Mouse (Mus musculus) hindbrain, embryonic 16.5 days (tissue): Measurements from ENCODE around the gene Calr4. TPM values are rescaled to one million over a fixed set of nuclear protein-coding genes. Genes with fewer than 3 reads are reported as not detected.

Source experiments
- ATAC-seq: fragments of 200-750 bp; cut with Nextera tagmentation; 2 replicates; pipeline ENCODE4 v1.8.0; 2017; ENCODE audit warnings: moderate TSS enrichment, moderate library complexity
- H3K27ac ChIP-seq: fragments of 300-500 bp; sonication (generic); 2 replicates; pipeline ENCODE4 v1.5.1; 2014; ENCODE audit warnings: low read depth, mild to moderate bottlenecking, control low read depth, low read length, moderate library complexity
- H3K27me3 ChIP-seq: fragments of 300-500 bp; sonication (generic); replicated peaks from 2 replicates; pipeline ENCODE4 v1.6.1; 2014; ENCODE audit warnings: low read length; ENCODE audit not compliant: control insufficient read depth, insufficient read depth
- H3K36me3 ChIP-seq: fragments of 300-500 bp; sonication (generic); 2 replicates; pipeline ENCODE4 v1.6.1; 2014; ENCODE audit warnings: mild to moderate bottlenecking, low read length, moderate library complexity, mixed read lengths; ENCODE audit not compliant: control insufficient read depth, insufficient read depth
- H3K4me1 ChIP-seq: fragments of 300-500 bp; sonication (generic); 2 replicates; pipeline ENCODE4 v1.6.1; 2014; ENCODE audit warnings: low read depth, low read length; ENCODE audit not compliant: control insufficient read depth, insufficient read depth
- H3K4me2 ChIP-seq: fragments of 300-500 bp; sonication (generic); 2 replicates; pipeline ENCODE4 v1.6.1; 2014; ENCODE audit warnings: mild to moderate bottlenecking, low read length, control low read depth, moderate library complexity
- H3K4me3 ChIP-seq: fragments of 300-500 bp; sonication (generic); 2 replicates; pipeline ENCODE4 v1.5.1; 2014; ENCODE audit warnings: mild to moderate bottlenecking, low read length, control low read depth, moderate library complexity
- H3K9ac ChIP-seq: fragments of 300-500 bp; sonication (generic); 2 replicates; pipeline ENCODE4 v1.6.1; 2014; ENCODE audit warnings: low read depth, mild to moderate bottlenecking, control low read depth, low read length, moderate library complexity
- H3K9me3 ChIP-seq: fragments of 300-500 bp; sonication (generic); 2 replicates; pipeline ENCODE4 v1.6.1; 2014; ENCODE audit warnings: mild to moderate bottlenecking, low read length, moderate library complexity; ENCODE audit not compliant: control insufficient read depth
- WGBS: fragments of 180-500 bp; shearing (Covaris S2); extraction: QIAGEN DNeasy Blood & Tissue Kit; methylation state at CpG from one replicate; pipeline ENCODE4 v1.1.7; 2014; 5-methylcytosine and 5-hydroxymethylcytosine counted together
- polyA plus RNA-seq: library from polyadenylated mRNA; unstranded; fragments of >200 nt; fragmentation: Nextera tagmentation; extraction: Ambion mirVana; gene quantifications from 2 replicates; pipeline ENCODE4 v1.2.1, GENCODE M21; 2015

The Calr4 gene
- polyA plus RNA-seq, 1 experiment from 2014 or later = 1.7 TPM

- Histone ChIP-seq H3K4me1 (no peaks in the 10 kb centered on the region; the same call in 1 of the 2 replicates), H3K27ac (peak overlapping the region; percentile 65), H3K4me2 (no peak overlapping the region), H3K36me3 (no peaks in the 10 kb centered on the region), H3K9me3 (no peaks in the 10 kb centered on the region), H3K4me3 (no peak overlapping the region), H3K9ac (no peak overlapping the region), H3K27me3 (no peaks in the 10 kb centered on the region)
- whole genome bisulfite sequencing = 31% methylated on average over 6 of the region's 6 CpGs
- peak; percentile 68 for ATAC-seq
Observed at GRCm38 (mm10) chr4:109225606-109226005, 8.7 kb upstream of the Calr4 start.

- no peak overlapping the region for H3K4me2 ChIP-seq
- no peaks in the 10 kb centered on the region for H3K36me3 ChIP-seq
- no peak overlapping the region for H3K9ac ChIP-seq
- no peaks in the 10 kb centered on the region; the same call in 1 of the 2 replicates for H3K4me1 ChIP-seq
- WGBS = 70% methylated on average over 5 of the region's 5 CpGs
- no peaks in the 10 kb centered on the region for H3K9me3 ChIP-seq
- ATAC-seq = no peak
- H3K27me3 ChIP-seq = no peaks in the 10 kb centered on the region
- no peak overlapping the region for H3K4me3 ChIP-seq
- peak overlapping the region; percentile 26; the same call in 1 of the 2 replicates for H3K27ac ChIP-seq
Observed at GRCm38 (mm10) chr4:109226071-109226470, 8.2 kb upstream of the Calr4 start.

GRCm38 (mm10) chr4:109229766-109230279 is 4.5 kb upstream of the Calr4 start:
- Histone ChIP-seq H3K27ac (no peak overlapping the region), H3K9me3 (no peaks in the 10 kb centered on the region), H3K4me1 (no peaks in the 10 kb centered on the region; the same call in none of the 2 replicates), H3K9ac (no peak overlapping the region), H3K36me3 (no peaks in the 10 kb centered on the region), H3K27me3 (no peaks in the 10 kb centered on the region), H3K4me2 (no peak overlapping the region), H3K4me3 (no peak overlapping the region)
- no peak for ATAC-seq
- WGBS = 58% methylated on average over 7 of the region's 7 CpGs

DNA sequence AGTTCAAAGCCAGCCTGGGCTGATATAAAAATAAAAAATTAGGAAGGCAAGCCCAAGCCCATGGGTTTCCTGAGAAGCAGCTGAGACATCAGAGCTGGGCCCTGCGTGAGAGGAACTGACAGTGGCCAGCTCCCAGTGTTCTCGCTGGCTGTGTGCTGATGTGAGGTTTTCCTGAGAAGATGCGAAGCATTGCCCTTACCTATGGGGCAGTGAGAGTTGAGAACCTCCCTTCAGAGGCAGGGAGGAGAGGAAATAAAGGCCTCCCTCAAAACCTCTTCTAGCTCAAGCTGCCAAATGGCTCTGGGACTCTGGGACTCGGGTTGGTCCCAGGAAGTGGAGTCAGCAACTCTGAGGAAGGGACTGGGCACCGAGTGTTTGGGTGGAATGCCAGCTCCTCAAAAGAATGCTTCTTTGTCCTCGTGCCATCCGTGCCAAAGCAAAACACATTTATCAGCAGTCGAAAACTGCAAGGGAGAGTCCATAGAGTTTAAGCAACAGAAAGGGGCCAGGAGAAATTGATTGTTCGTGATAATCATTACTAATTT is 593 bp downstream of the Calr4 start:
- Histone ChIP-seq H3K4me1 (peaks cover 12% of the 10 kb centered on the region), H3K27me3 (no peaks in the 10 kb centered on the region), H3K9ac (no peak overlapping the region), H3K27ac (peak overlapping the region; percentile 50), H3K4me3 (no peak overlapping the region), H3K9me3 (no peaks in the 10 kb centered on the region), H3K36me3 (no peaks in the 10 kb centered on the region), H3K4me2 (no peak overlapping the region)
- ATAC-seq = peak; percentile 71
- WGBS = 50% methylated on average over 9 of the region's 9 CpGs

- H3K27ac ChIP-seq = peak overlapping the region; percentile 45
- H3K4me2 ChIP-seq = no peak overlapping the region
- no peaks in the 10 kb centered on the region for H3K9me3 ChIP-seq
- H3K27me3 ChIP-seq = no peaks in the 10 kb centered on the region
- WGBS = 44% methylated on average over 7 of the region's 7 CpGs
- no peak overlapping the region for H3K9ac ChIP-seq
- H3K4me1 ChIP-seq = peaks cover 12% of the 10 kb centered on the region
- ATAC-seq = peak; percentile 43
- H3K36me3 ChIP-seq = no peaks in the 10 kb centered on the region
- no peak overlapping the region for H3K4me3 ChIP-seq
Observed at GRCm38 (mm10) chr4:109236186-109236879, 2.0 kb downstream of the Calr4 start.

- Histone ChIP-seq H3K27ac (no peak overlapping the region), H3K9me3 (no peaks in the 10 kb centered on the region), H3K27me3 (no peaks in the 10 kb centered on the region), H3K4me2 (no peak overlapping the region), H3K4me1 (peaks cover 12% of the 10 kb centered on the region), H3K4me3 (no peak overlapping the region), H3K9ac (no peak overlapping the region), H3K36me3 (no peaks in the 10 kb centered on the region)
- WGBS = 67% methylated on average over 24 of the region's 24 CpGs
- no peak for ATAC-seq
Observed at GRCm38 (mm10) chr4:109238428-109239268, 4.4 kb downstream of the Calr4 start.

GRCm38 (mm10) chr4:109241221-109241620 is 6.9 kb downstream of the Calr4 start:
- no peak overlapping the region for H3K4me2 ChIP-seq
- no peaks in the 10 kb centered on the region for H3K9me3 ChIP-seq
- no peaks in the 10 kb centered on the region for H3K36me3 ChIP-seq
- H3K27ac ChIP-seq = no peak overlapping the region
- no peak overlapping the region for H3K4me3 ChIP-seq
- no peak for ATAC-seq
- no peak overlapping the region for H3K9ac ChIP-seq
- peaks cover 8% of the 10 kb centered on the region for H3K4me1 ChIP-seq
- H3K27me3 ChIP-seq = no peaks in the 10 kb centered on the region

DNA sequence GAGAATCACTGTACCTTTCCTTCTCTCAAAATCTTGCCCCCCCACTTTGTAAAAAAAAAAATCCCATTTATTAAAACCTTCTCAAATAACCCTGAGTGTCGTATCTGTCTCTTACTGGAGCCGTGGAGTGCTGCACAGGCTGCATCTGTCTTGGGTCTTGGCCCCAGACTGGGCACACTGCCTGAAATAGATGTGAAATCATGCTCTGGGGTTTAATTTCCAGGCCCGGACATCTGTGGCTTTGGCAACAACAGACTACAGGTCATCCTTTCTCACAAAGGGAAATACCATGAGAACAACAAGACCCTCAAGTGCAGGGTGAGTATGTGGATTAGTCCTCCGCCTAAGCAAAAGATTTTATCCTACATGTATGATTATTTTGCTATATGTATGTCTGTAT is 7.6 kb downstream of the Calr4 start:
- no peak overlapping the region for H3K4me2 ChIP-seq
- 35% methylated on average over 4 of the region's 4 CpGs for WGBS
- no peak overlapping the region for H3K4me3 ChIP-seq
- H3K27ac ChIP-seq = no peak overlapping the region
- no peaks in the 10 kb centered on the region for H3K9me3 ChIP-seq
- no peaks in the 10 kb centered on the region for H3K36me3 ChIP-seq
- peaks cover under 1% of the 10 kb centered on the region for H3K4me1 ChIP-seq
- no peak overlapping the region for H3K9ac ChIP-seq
- ATAC-seq = peak; percentile 74
- H3K27me3 ChIP-seq = no peaks in the 10 kb centered on the region

DNA sequence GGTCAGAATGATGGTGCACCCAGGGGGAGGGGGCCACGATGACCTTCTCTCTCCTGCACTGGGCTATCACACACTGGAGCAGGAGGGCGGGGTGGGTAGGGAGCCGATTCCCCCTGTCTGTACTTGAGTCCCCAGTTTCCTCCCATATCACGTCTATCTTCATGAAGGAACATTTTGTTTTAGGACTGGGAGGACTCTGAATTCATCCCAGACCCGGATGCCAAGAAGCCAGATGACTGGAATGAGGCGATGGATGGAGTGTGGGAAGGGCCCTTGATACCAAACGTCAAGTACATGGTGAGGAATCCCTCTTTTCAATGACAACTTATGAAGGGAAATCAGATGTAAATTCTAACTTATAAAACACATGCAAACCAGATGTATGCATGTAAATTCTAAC is 10.2 kb downstream of the Calr4 start:
- Histone ChIP-seq H3K27me3 (no peaks in the 10 kb centered on the region), H3K4me1 (no peaks in the 10 kb centered on the region), H3K9me3 (no peaks in the 10 kb centered on the region), H3K27ac (no peak overlapping the region), H3K36me3 (no peaks in the 10 kb centered on the region), H3K9ac (no peak overlapping the region), H3K4me2 (no peak overlapping the region), H3K4me3 (no peak overlapping the region)
- ATAC-seq = no peak
- 88% methylated on average over 7 of the region's 7 CpGs for WGBS
